Mouse (Mus musculus) brain, adult 10 weeks (tissue): Measurements from ENCODE around the gene Vnn1. TPM values are rescaled to one million over a fixed set of nuclear protein-coding genes. Genes with fewer than 3 reads are reported as not detected.

Experiments used
- polyA plus RNA-seq: library from polyadenylated mRNA; stranded (reverse); fragments of 350-450 nt; fragmentation: Illumina TruSeq; extraction: RNeasy Lipid Tissue Mini Kit (QIAGEN cat#74804); gene quantifications from one replicate; pipeline ENCODE4 v1.2.3, GENCODE M21; 2015; ENCODE audit warnings: low read depth, low replicate concordance

Gene Vnn1
- 0.24 TPM for polyA plus RNA-seq

DNA sequence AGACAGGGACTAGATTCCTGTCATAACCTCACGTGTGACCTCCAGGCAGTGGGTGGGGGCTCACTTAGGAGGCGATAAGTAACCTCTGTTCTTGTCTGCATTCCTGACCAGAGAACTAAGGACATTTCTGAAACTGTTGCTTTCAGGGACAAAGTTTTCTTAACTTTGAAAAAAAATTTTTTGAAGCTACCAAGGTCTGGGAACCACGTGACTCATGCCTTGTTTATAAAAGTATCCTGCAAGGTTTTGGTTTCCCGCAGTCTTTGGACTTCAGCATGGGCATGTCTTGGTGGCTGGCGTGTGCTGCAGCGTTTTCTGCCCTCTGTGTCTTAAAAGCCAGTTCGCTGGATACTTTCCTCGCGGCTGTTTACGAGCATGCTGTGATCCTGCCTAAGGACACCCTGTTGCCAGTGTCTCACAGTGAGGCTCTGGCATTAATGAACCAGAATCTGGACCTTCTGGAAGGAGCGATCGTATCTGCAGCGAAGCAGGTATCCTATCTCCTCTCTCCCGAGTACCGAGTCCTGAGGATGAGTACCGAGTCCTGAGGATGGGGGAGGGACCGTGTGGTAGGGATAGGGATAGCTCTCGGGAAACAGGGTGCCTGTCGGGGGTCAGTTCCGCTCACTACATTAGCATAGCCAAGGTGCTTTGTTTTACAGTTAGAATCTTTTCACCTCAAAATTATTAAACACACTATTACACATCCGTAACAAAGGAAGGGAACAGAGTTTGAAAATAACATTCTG is at the start of gene Vnn1:
TSS of gene Vnn1 (plus strand) at position 88 of the 749 bp plus-strand sequence.

DNA sequence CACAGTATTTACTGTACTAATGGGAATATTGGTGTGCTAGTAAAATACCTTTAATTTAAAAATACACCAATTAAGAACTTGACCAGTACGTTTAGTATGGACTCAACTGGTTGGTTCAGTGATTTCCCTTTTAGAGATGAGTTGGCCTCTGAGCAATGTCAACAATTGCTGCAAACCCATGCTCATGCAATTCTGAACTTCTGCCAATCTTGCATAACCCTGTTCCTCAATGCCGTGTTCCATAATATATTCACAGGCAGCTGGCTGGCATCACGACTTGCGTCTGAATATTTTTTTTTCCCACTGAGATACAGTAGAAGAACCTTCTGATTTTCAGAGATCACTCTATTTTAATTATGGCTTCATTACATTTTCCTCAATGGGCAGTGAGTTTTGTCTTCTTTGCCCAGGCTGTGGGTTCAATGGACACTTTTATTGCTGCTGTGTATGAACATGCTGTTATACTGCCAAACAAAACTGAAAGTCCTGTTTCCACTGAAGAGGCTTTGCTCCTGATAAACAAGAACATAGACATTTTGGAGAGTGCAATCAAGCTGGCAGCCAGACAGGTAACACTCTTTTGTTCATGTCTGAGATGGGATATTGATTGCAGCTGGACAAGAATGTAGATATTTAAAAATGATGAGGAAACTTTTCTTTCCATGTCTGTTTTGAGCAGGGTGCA is 43.1 kb upstream of the Vnn1 start, which contains the start of gene Vnn3:
TSS of gene Vnn3 (plus strand) at position 235 of the 685 bp plus-strand sequence.

DNA sequence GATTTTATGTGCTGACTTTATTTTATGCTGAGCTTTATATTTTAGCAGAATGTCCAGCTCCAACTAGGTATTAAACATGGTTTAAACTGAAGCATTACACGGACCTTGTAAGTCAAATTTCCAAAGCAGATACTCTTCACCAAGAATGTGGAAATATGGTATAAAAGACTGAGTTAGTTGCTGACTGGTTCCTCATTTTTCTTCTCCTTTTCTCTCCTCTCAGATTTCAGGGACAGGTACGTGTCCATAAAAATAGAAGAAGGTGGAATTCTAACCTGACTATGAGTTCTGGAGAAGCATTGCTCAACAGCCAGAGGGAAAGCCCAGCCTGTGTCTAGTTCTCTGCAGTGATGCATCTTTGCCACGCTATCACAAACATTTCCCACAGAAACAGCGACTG is 25.6 kb downstream of the Vnn1 start, which contains the start of gene Taar1:
TSS of gene Taar1 (plus strand) at position 301 of the 400 bp plus-strand sequence.

DNA sequence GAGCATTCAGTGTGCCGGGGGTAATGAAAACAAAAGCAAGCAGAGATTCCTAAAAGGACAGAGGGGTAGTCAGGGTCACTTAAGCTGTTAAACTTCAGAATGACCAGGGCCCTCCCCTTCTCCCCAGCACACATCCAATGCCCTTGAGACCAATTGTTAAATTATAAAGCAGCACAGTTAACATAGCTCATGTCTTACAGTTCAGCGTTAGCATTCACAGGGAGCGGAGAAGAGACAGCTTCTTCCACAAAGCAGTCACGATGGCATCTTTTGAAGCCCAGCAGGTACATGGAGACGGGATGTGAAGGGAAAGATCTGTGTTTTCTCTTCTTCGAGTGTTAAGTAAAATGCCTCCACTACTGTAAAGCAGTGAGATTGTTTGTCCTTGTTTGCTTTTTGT is 43.8 kb downstream of the Vnn1 start, which contains the start of gene Taar2:
TSS of gene Taar2 (plus strand) at position 261 of the 400 bp plus-strand sequence.

DNA sequence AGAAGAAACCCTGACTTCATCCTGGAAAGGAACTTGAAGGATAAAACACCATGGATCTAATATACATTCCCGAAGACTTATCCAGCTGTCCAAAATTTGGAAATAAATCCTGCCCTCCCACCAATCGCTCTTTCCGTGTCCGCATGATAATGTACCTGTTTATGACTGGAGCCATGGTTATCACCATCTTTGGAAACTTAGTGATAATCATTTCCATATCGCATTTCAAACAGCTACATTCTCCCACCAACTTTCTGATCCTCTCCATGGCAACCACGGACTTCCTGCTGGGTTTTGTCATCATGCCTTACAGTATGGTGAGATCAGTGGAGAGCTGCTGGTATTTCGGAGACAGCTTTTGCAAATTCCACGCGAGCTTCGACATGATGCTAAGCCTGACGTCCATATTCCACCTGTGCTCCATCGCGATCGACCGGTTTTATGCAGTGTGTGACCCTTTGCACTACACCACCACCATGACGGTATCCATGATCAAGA is 55.1 kb downstream of the Vnn1 start, which contains the start of gene Taar3:
TSS of gene Taar3 (plus strand) at position 51 of the 498 bp plus-strand sequence.

Other genes with a start within 250 kb of the Vnn1 start
- 1,204 TPM for gene Rps12, start 107.4 kb upstream of the Vnn1 start, polyA plus RNA-seq
- 18.0 TPM for gene Slc18b1, start 97.7 kb upstream of the Vnn1 start, polyA plus RNA-seq
- not detected for gene Vnn3, start 43.2 kb upstream of the Vnn1 start, polyA plus RNA-seq
- not detected for gene Taar1, start 25.7 kb downstream of the Vnn1 start, polyA plus RNA-seq
- gene Taar2, start 43.9 kb downstream of the Vnn1 start, polyA plus RNA-seq = not detected
- gene Taar3, start 54.9 kb downstream of the Vnn1 start, polyA plus RNA-seq = not detected
- gene Taar4, start 65.8 kb downstream of the Vnn1 start, polyA plus RNA-seq = not detected
- not detected for gene Taar5, start 76.0 kb downstream of the Vnn1 start, polyA plus RNA-seq
- not detected for gene Taar6, start 91.0 kb downstream of the Vnn1 start, polyA plus RNA-seq
- not detected for gene Taar7a, start 98.8 kb downstream of the Vnn1 start, polyA plus RNA-seq
- gene Taar7b, start 105.3 kb downstream of the Vnn1 start, polyA plus RNA-seq = not detected
- not detected for gene Taar7d, start 132.5 kb downstream of the Vnn1 start, polyA plus RNA-seq
- gene Taar7e, start 142.9 kb downstream of the Vnn1 start, polyA plus RNA-seq = not detected
- not detected for gene Taar7f, start 154.8 kb downstream of the Vnn1 start, polyA plus RNA-seq
- not detected for gene Taar8a, start 181.8 kb downstream of the Vnn1 start, polyA plus RNA-seq
- not detected for gene Taar8b, start 197.6 kb downstream of the Vnn1 start, polyA plus RNA-seq
- not detected for gene Taar8c, start 207.2 kb downstream of the Vnn1 start, polyA plus RNA-seq
- gene Taar9, start 214.8 kb downstream of the Vnn1 start, polyA plus RNA-seq = not detected